Mouse (Mus musculus) embryonic fibroblast, embryonic 13.5 days (primary cell): ENCODE data around the gene Dpt.

Experiments
- CTCF ChIP-seq: IDR thresholded peaks from 2 replicates; pipeline ENCODE4 v1.5.1; 2011; ENCODE audit warnings: mild to moderate bottlenecking, control low read depth, low read length, moderate library complexity, borderline replicate concordance; ENCODE audit not compliant: insufficient read depth
- POLR2A ChIP-seq: IDR thresholded peaks from 2 replicates; pipeline ENCODE4 v1.6.1; 2011; ENCODE audit warnings: low read depth, mild to moderate bottlenecking, control low read depth, low read length, moderate library complexity

DNA sequence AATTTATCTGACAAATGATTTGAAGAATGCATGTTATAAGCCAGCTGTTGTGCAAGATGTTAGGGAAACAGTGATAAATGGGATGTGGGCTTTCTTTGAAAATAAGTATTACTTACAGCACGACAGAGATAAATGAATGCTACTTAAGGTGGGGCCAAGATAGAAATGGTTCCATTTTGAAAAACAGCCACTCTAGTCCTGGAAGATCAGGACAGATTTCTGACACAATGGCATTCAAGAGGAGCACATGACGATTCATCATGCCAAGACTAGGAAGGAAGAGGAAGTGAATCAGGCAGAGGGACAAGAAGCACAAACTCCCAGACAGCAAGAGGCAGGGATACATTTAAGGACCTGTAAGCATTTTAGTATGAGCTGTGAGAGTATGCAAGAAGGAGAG lies 39.5 kb upstream of the Dpt start:
- TF ChIP-seq CTCF (no peak), POLR2A (no peak)
